ENCODE assay signal across 17 mouse cellular contexts in the genomic region with DNA sequence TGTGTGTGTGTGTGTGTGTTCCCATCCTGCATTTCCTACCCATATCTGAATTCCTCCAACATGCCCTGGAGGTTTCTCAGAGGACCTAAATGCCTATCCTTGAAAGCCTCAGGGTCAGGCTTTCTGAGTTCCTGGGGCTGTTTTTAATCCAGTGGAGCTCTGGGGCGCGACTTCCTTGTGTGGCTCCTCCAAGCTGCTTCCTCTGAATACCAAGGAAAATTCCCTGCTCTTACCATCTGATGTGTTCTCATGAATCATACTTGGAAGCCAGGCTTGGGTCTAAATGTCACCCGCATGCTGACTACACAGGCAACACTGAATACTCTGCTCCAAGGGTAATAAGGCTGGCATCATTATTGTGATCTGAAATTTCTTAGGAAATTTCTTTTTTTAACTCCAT.
DNase-seq lines count a peak whose midpoint lies in the region; TF ChIP-seq lines count a peak whose summit lies in the region.
"Had no signal": no experiment of that assay in that cellular context is flagged by ENCODE, and none has a peak within 500 bp of the region (broad histone marks: within the 10 kb centered on the region; RNA-seq: fewer than 3 reads in every experiment).

No protein-coding gene starts in this region.

- DNase-seq in heart, adult 18-20 months: peak; percentile 12 to 25
- no peak for DNase-seq in heart, postnatal 4 days
- DNase-seq in left cerebral cortex, adult 2 months (ENCODE audit: extremely low spot score in 1 of 2, low spot score in 2 of 2): peak in 1 of 2 experiments; percentile 28
- DNase-seq in left cerebral cortex, postnatal 4 days: no peak
- peak; percentile 71 for DNase-seq in NIH3T3 (ENCODE audit: low read depth)
- peak; percentile 84 for DNase-seq in brain, adult 2 months (ENCODE audit: low read depth, low spot score)
- DNase-seq in embryo, embryonic 11 days: no peak
- no peak for DNase-seq in urinary bladder, postnatal 4 days (ENCODE audit: low spot score in 2 of 2)
- DNase-seq: adrenal gland, postnatal 14 days; cerebellum, adult 9-10 months; kidney, adult 11 months; kidney, postnatal 14 days; layer of hippocampus, postnatal 36 days; lung, embryonic 14.5 days; thymus, adult 18-20 months had no signal

- H3K4me3 ChIP-seq in left cerebral cortex, adult 2 months: no peak overlapping the region
- H3K4me3 ChIP-seq: forebrain, embryonic 10.5 days; megakaryocyte, embryonic 14.5 days had no signal

- peak overlapping the region; percentile 40 for H3K27ac ChIP-seq in left cerebral cortex, adult 2 months
- H3K27ac ChIP-seq: forebrain, embryonic 10.5 days had no signal

- TF ChIP-seq CTCF in left cerebral cortex, adult 2 months (IDR thresholded peaks at IDR 0.05): no peak

- intact Hi-C loops in left cerebral cortex, adult 2 months (cut with DNase I): loop anchor here (5.0 kb wide), 2 partner anchors 73 to 113 kb away; no protein-coding TSS in a partner anchor
- intact Hi-C loops in left cerebral cortex, postnatal 4 days (cut with DNase I): no loop called here

Comparison
In these comparisons a context has a peak if more than half of its experiments do, and no peak if none do; other contexts are left out.
1. DNase-seq: peak in heart, adult 18-20 months (2 of 2), NIH3T3 (single experiment) and brain, adult 2 months (single experiment); none in heart, postnatal 4 days (single experiment), left cerebral cortex, postnatal 4 days (single experiment), embryo, embryonic 11 days (single experiment) and urinary bladder, postnatal 4 days (0 of 2).